Mouse (Mus musculus) small intestine, adult 2 months (tissue): ENCODE results near the gene Inpp5f. TPM values are rescaled to one million over a fixed set of nuclear protein-coding genes. Genes with fewer than 3 reads are reported as not detected.
"Not testable (repeated sequence)": the region's sequence is repeated elsewhere in the genome, so short reads cannot be mapped to it uniquely, and the experiment has no call there.

Experiments used
- H3K27ac ChIP-seq: fragments of 200-500 bp; 2 replicates; pipeline ENCODE4 v1.5.1; 2012; ENCODE audit warnings: low read depth, low read length, control low read depth, inconsistent platforms; ENCODE audit not compliant: insufficient read depth
- H3K27me3 ChIP-seq: fragments of 200-500 bp; 2 replicates; pipeline ENCODE4 v1.6.1; 2012; ENCODE audit warnings: mild to moderate bottlenecking, moderate library complexity, low read length, inconsistent platforms; ENCODE audit not compliant: control insufficient read depth, insufficient read depth
- H3K36me3 ChIP-seq: fragments of 200-500 bp; 2 replicates; pipeline ENCODE4 v1.6.1; 2012; ENCODE audit warnings: mild to moderate bottlenecking, low read length, control low read depth, inconsistent platforms; ENCODE audit not compliant: control insufficient read depth, insufficient read depth
- H3K4me1 ChIP-seq: fragments of 200-500 bp; 2 replicates; pipeline ENCODE4 v1.6.1; 2012; ENCODE audit warnings: low read length, inconsistent platforms, mixed read lengths; ENCODE audit not compliant: control insufficient read depth, insufficient read depth, insufficient read length
- H3K4me3 ChIP-seq: fragments of 200-500 bp; 2 replicates; pipeline ENCODE4 v1.5.1; 2012; ENCODE audit warnings: low read depth, mild to moderate bottlenecking, control low read depth, inconsistent platforms, low read length, moderate library complexity
- CTCF ChIP-seq: fragments of 200-500 bp; IDR thresholded peaks from 2 replicates; pipeline ENCODE4 v1.5.1; 2012; ENCODE audit warnings: low read depth, mild to moderate bottlenecking, control low read depth, inconsistent platforms, low read length, moderate library complexity, mixed read lengths; ENCODE audit not compliant: insufficient replicate concordance, insufficient read length; ENCODE audit errors: extremely low read depth
- POLR2A ChIP-seq: fragments of 200-500 bp; IDR thresholded peaks from 2 replicates; pipeline ENCODE4 v1.6.1; 2012; ENCODE audit warnings: low read depth, mild to moderate bottlenecking, control low read depth, inconsistent platforms, low read length, moderate library complexity
- WGBS: fragments of 180-500 bp; shearing (Covaris S2); methylation state at CpG from one replicate; pipeline ENCODE4 v1.1.7; 2018; 5-methylcytosine and 5-hydroxymethylcytosine counted together
- polyA plus RNA-seq: library from polyadenylated mRNA; depleted of rRNA; stranded (reverse); fragments of >200 nt; gene quantifications from 2 replicates; pipeline ENCODE4 v1.2.3, GENCODE M21; 2012

The Inpp5f gene
- polyA plus RNA-seq, 1 experiment = 2.0 TPM

DNA sequence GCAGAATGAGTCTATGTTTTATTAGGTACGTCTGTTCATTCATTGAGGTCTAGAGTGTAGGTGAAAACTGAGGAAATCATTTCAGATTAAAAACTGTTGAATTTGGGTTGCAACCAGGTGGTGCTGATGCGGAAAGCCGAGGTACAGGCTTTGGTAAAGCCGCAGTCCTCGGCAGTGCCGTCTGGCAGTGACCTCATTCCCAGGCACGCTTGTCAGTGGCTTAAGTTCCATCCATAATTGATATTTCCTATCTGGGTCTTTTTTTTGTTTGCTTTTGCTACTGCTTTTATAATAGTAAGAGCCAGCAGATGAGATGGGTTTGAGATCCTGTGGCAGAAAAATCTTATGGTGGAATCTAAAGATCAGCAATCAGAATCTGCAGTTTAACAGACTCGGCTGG, 78.2 kb downstream of the Inpp5f start:
- no peak for TF ChIP-seq POLR2A
- no peak for TF ChIP-seq CTCF
- WGBS = 94% methylated on average over 8 of the region's 8 CpGs
- no peak overlapping the region for H3K27ac ChIP-seq
- no peaks in the 10 kb centered on the region for H3K27me3 ChIP-seq
- 0 out of 2 replicates have a peak, but pooled peaks cover 2% of the 10 kb centered on the region for H3K4me1 ChIP-seq
- H3K36me3 ChIP-seq = peaks cover 5% of the 10 kb centered on the region
- H3K4me3 ChIP-seq = no peak overlapping the region

DNA sequence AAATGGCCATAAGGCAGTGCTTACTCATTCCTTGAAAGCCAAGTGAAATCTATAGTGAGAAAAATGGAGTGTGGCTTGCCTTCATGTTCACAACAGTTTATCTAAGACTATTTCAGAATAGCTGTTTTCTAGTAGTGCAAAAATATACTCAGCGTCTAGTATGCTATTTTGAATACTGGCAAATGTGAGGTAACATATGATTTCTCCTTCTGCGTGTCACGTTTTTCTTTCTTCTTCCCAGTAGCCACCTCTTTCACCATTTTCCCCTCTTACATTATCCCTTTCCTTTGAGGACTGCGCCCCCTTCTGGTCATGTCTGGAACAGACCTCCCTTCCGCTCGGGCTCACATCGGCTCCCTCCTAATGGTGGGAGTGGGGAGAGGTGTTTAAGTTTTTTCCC, 78.9 kb downstream of the Inpp5f start:
- Histone ChIP-seq H3K27ac (no peak overlapping the region), H3K36me3 (peaks cover 10% of the 10 kb centered on the region), H3K4me3 (no peak overlapping the region), H3K4me1 (0 out of 2 replicates have a peak, but pooled peaks cover 2% of the 10 kb centered on the region), H3K27me3 (no peaks in the 10 kb centered on the region)
- 5% methylated on average over 7 of the region's 7 CpGs for WGBS
- TF ChIP-seq POLR2A (no peak), CTCF (peak; percentile 93; the same call in 1 of the 2 replicates)

DNA sequence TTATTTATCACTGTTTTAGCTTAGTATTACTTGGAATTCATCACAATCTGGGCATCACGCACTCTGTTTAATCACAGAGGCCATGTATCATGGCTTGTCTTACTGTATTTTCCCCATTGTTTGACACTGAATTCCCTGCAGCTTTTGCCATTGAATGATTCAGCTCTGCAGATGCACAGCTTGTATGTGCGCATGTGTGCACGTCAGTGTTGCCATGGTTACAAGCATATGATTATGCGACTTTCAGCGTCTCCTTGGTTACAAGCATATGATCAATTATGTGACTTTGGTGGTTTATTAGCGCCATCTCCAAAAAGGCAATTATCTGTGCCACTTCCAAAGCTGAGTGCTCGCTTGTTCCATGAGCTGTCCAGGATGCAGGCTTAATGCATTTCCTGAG, 79.7 kb downstream of the Inpp5f start:
- H3K4me1 ChIP-seq = 0 out of 2 replicates have a peak, but pooled peaks cover 2% of the 10 kb centered on the region
- no peak overlapping the region for H3K27ac ChIP-seq
- WGBS = 60% methylated on average over 7 of the region's 7 CpGs
- TF ChIP-seq POLR2A = no peak
- no peaks in the 10 kb centered on the region for H3K27me3 ChIP-seq
- peaks cover 12% of the 10 kb centered on the region for H3K36me3 ChIP-seq
- no peak overlapping the region for H3K4me3 ChIP-seq

DNA sequence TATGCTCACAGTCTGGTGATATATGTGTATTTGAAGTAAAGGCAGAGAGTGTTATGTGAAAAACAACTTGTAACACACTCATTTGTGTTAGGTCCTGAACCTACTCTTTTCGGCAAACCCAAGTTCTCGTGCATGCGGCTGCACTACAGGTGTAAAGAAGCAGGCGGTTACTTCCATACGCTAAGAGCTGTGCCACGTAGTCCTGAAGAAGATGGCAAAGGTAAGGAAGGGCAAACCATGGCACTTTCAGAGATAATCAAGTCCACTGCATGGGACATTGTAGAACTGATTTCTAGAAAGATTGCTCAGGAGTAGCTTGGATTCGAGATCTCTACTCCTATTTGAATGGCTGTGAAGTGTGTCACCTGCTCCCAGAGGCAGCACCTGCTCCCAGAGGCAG, 81.0 kb downstream of the Inpp5f start:
- no peak for TF ChIP-seq CTCF
- Histone ChIP-seq H3K27ac (no peak overlapping the region), H3K36me3 (peaks cover 17% of the 10 kb centered on the region), H3K4me1 (0 out of 2 replicates have a peak, but pooled peaks cover 2% of the 10 kb centered on the region), H3K27me3 (no peaks in the 10 kb centered on the region), H3K4me3 (no peak overlapping the region)
- 78% methylated on average over 7 of the region's 7 CpGs for WGBS

DNA sequence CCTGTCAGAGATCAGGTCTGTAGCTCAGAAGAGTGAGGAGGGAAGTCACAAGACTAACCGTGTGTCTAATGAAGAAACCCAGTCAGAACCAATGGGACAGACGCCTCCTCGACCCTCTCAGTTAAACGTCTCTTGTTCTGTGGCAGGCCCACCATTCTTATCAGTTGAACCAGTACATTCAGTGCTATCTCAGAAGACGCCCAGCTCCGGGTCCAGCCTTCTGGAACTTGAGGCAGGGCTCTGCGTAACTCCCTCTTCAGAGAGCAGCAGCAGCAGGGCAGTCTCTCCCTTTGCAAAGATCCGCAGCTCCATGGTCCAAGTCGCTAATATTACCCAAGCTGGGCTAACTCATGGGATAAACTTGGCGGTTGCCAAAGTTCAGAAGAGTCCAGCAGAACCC, 83.7 kb downstream of the Inpp5f start:
- Histone ChIP-seq H3K4me1 (no peaks in the 10 kb centered on the region), H3K27me3 (no peaks in the 10 kb centered on the region), H3K36me3 (peaks cover 36% of the 10 kb centered on the region), H3K27ac (no peak overlapping the region), H3K4me3 (no peak overlapping the region)
- 84% methylated on average over 10 of the region's 10 CpGs for WGBS
- TF ChIP-seq POLR2A (no peak), CTCF (no peak)

DNA sequence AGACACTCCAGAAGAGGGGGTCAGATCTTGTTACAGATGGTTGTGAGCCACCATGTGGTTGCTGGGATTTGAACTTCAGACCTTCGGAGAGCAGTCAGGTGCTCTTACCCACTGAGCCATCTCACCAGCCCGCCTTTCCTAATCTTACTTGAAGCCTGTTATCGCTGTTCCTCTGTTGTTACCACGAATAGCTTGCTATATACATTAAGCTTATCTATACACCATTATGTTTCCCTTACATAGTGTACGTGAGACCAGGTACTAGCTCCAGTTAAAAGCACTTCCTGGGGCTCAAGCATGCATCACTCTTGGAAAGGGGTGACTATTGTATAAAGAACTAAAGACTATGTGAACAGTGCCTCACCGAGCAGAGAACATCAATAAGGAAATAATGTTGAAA, 88.8 kb downstream of the Inpp5f start:
- H3K4me3 ChIP-seq, H3K4me1 ChIP-seq, H3K27me3 ChIP-seq, H3K27ac ChIP-seq: not testable (repeated sequence)
- peaks cover 66% of the 10 kb centered on the region for H3K36me3 ChIP-seq
- WGBS = 70% methylated on average over 6 of the region's 6 CpGs

DNA sequence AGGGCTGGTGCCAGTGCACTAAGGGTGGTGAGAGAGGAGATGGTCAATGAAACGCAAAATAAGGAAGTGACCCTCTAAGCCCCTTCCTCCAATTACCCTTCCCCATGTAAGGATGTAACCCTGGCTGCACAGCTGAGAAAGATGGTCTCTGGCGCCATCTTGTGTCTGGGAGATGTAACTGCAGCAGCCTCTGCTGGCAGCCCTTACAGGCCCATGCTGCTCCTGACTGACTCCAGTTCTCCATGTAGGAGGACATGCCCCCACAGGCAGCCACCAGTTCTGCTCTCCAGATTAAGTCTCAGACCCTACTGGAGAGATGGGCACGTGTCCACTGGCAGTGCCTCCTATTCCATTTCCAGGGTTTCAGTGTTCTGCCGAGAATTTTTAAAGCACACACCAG, 94.6 kb downstream of the Inpp5f start:
- no peaks in the 10 kb centered on the region for H3K27me3 ChIP-seq
- WGBS = 24% methylated on average over 4 of the region's 4 CpGs
- H3K4me1 ChIP-seq = no peaks in the 10 kb centered on the region
- TF ChIP-seq CTCF = peak; percentile 87; the same call in 1 of the 2 replicates
- no peak for TF ChIP-seq POLR2A
- no peak overlapping the region for H3K4me3 ChIP-seq
- H3K27ac ChIP-seq = no peak overlapping the region
- peaks cover 77% of the 10 kb centered on the region for H3K36me3 ChIP-seq

DNA sequence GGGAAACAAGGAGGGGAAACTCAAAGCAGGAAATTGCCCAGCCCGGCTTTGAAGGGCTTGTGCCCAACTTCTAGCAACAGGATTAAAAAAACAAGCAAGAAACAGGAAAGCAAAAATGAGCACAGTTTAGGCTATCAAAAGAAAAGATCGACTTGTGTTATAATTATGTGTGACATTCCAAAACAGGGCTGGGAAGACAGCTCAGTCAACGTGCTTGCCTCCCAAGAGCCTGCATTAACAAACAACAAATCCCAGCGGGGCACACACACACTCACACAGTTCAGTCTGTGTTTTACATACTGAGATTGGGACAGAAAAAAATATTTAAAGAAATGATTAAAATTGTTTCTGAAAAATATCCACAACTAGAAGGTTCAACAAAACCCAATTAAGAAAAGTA, 106.9 kb downstream of the Inpp5f start:
- Histone ChIP-seq H3K36me3 (peaks cover 58% of the 10 kb centered on the region), H3K27me3 (no peaks in the 10 kb centered on the region), H3K27ac (no peak overlapping the region), H3K4me1 (no peaks in the 10 kb centered on the region), H3K4me3 (no peak overlapping the region)
- no peak for TF ChIP-seq POLR2A
- TF ChIP-seq CTCF = no peak
- 62% methylated on average over 4 of the region's 4 CpGs for WGBS
